10 mouse cellular contexts compared by ENCODE assay signal in genomic region chr13:98002121-98002520, GRCm38 (mm10).
A peak's percentile ranks its signal among the peaks of the same experiment; 100 is the strongest.
DNase-seq lines count a peak whose midpoint lies in the region; ATAC-seq and TF ChIP-seq lines count a peak whose summit lies in the region.
"Had no signal": no experiment of that assay in that cellular context is flagged by ENCODE, and none has a peak within 500 bp of the region (broad histone marks: within the 10 kb centered on the region; RNA-seq: fewer than 3 reads in every experiment).

No protein-coding gene starts in this region.

- WGBS in heart, embryonic 13.5 days = 5% methylated on average over 2 of the region's 2 CpGs
- WGBS in lung, adult 2 months = 2% methylated on average over 2 of the region's 2 CpGs
- 83% methylated on average over 2 of the region's 2 CpGs for WGBS in forebrain, embryonic 14.5 days

- TF ChIP-seq CTCF in lung, adult 2 months (IDR thresholded peaks at IDR 0.05; ENCODE audit: insufficient read depth, low read length) = no peak

- H3K27ac ChIP-seq in heart, embryonic 13.5 days (replicated peaks) = peak overlapping the region; percentile 24; the same call in 1 of the 2 replicates
- no peak overlapping the region for H3K27ac ChIP-seq in forebrain, embryonic 14.5 days (ENCODE audit: low read depth, low read length)
- H3K27ac ChIP-seq: liver, embryonic 13.5 days had no signal

- no peaks in the 10 kb centered on the region for H3K36me3 ChIP-seq in heart, embryonic 13.5 days
- no peaks in the 10 kb centered on the region for H3K36me3 ChIP-seq in forebrain, embryonic 14.5 days (ENCODE audit: control insufficient read depth, insufficient read depth, low read length)
- H3K36me3 ChIP-seq: liver, embryonic 13.5 days had no signal

- no peak overlapping the region for H3K4me3 ChIP-seq in heart, embryonic 13.5 days
- no peak overlapping the region for H3K4me3 ChIP-seq in lung, adult 2 months (replicated peaks; ENCODE audit: extremely low read depth, low read depth, low read length)
- no peak overlapping the region for H3K4me3 ChIP-seq in forebrain, embryonic 14.5 days (ENCODE audit: low read depth, low read length)
- H3K4me3 ChIP-seq: liver, embryonic 13.5 days had no signal

- H3K27me3 ChIP-seq in heart, embryonic 13.5 days (replicated peaks) = no peaks in the 10 kb centered on the region
- H3K27me3 ChIP-seq in forebrain, embryonic 14.5 days (replicated peaks; ENCODE audit: control insufficient read depth, insufficient read depth, low read length) = no peaks in the 10 kb centered on the region
- H3K27me3 ChIP-seq: liver, embryonic 13.5 days had no signal

- peaks cover 14% of the 10 kb centered on the region for H3K4me1 ChIP-seq in heart, embryonic 13.5 days
- H3K4me1 ChIP-seq in lung, adult 2 months (ENCODE audit: control insufficient read depth, insufficient read depth, low read length) = no peaks in the 10 kb centered on the region; the same call in 1 of the 2 replicates
- no peaks in the 10 kb centered on the region for H3K4me1 ChIP-seq in forebrain, embryonic 14.5 days (ENCODE audit: control insufficient read depth, insufficient read depth, low read length)
- H3K4me1 ChIP-seq: liver, embryonic 13.5 days had no signal

- H3K9me3 ChIP-seq in heart, embryonic 13.5 days = no peaks in the 10 kb centered on the region
- no peaks in the 10 kb centered on the region for H3K9me3 ChIP-seq in forebrain, embryonic 14.5 days (replicated peaks; ENCODE audit: control insufficient read depth, low read length)
- H3K9me3 ChIP-seq: liver, embryonic 13.5 days had no signal

- no peak overlapping the region for H3K4me2 ChIP-seq in heart, embryonic 13.5 days
- no peak overlapping the region for H3K4me2 ChIP-seq in forebrain, embryonic 14.5 days (ENCODE audit: low read length)
- H3K4me2 ChIP-seq: liver, embryonic 13.5 days had no signal

- TF ChIP-seq POLR2A in lung, adult 2 months (IDR thresholded peaks at IDR 0.05; ENCODE audit: borderline replicate concordance, extremely low read depth, low read depth, low read length) = no peak

- peak; percentile 26 for DNase-seq in urinary bladder, postnatal 14 days (ENCODE audit: low spot score)
- no peak for DNase-seq in urinary bladder, postnatal 25 days (ENCODE audit: low spot score)
- DNase-seq in lung, adult 2 months = peak; percentile 39
- DNase-seq in forebrain, embryonic 14.5 days (ENCODE audit: low spot score) = no peak
- no peak for DNase-seq in spleen, adult 12 weeks (ENCODE audit: low spot score)
- DNase-seq in left cerebral cortex, adult 11 months (ENCODE audit: low spot score) = no peak
- no peak for DNase-seq in left cerebral cortex, adult 9 months (ENCODE audit: low spot score in 2 of 2)
- DNase-seq: liver, embryonic 13.5 days had no signal

- ATAC-seq in heart, embryonic 13.5 days (ENCODE audit: extremely low read depth, insufficient number of reproducible peaks, low FRiP score, low TSS enrichment) = no peak
- ATAC-seq in forebrain, embryonic 14.5 days = no peak
- ATAC-seq: inflammation-experienced regulatory T-cells, adult 6 months had no signal

- H3K9ac ChIP-seq in heart, embryonic 13.5 days = 0 out of 2 replicates have a peak overlapping the region, but pooled peaks have one; percentile 33
- H3K9ac ChIP-seq in forebrain, embryonic 14.5 days (ENCODE audit: low read length) = no peak overlapping the region
- H3K9ac ChIP-seq: liver, embryonic 13.5 days had no signal

Comparison
In these comparisons a context has a peak if more than half of its experiments do, and no peak if none do; other contexts are left out.
1. DNase-seq: peak in urinary bladder, postnatal 14 days (single experiment) and lung, adult 2 months (single experiment); none in urinary bladder, postnatal 25 days (single experiment), forebrain, embryonic 14.5 days (single experiment), spleen, adult 12 weeks (single experiment), left cerebral cortex, adult 11 months (single experiment) and left cerebral cortex, adult 9 months (0 of 2).